Mouse (Mus musculus): Measurements from ENCODE around the gene Rrm2.
"Not testable (repeated sequence)": the region's sequence is repeated elsewhere in the genome, so short reads cannot be mapped to it uniquely, and the experiment has no call there.

- TF ChIP-seq POLR2A (IDR thresholded peaks at IDR 0.05; ENCODE audit: control insufficient read depth, low read depth, low read length); CTCF (IDR thresholded peaks at IDR 0.05; ENCODE audit: control insufficient read depth, insufficient read depth, insufficient replicate concordance, low read depth, low read length): not testable (repeated sequence)
These were observed 33.5 kb downstream of the Rrm2 start for GRCm38 (mm10) chr12:24741535-24741934.

Measured in testis, adult 2 months (tissue).